Mouse (Mus musculus) E14TG2a.4 (cell line): ENCODE data around the gene Htt.

Source experiments
- CTCF ChIP-seq: conservative IDR thresholded peaks from 2 replicates; pipeline ENCODE4 v1.5.1; 2014; ENCODE audit warnings: low read length
- NANOG ChIP-seq: IDR thresholded peaks from 2 replicates; pipeline ENCODE4 v1.6.1; 2014; ENCODE audit warnings: borderline replicate concordance, low read length, mixed read lengths

DNA sequence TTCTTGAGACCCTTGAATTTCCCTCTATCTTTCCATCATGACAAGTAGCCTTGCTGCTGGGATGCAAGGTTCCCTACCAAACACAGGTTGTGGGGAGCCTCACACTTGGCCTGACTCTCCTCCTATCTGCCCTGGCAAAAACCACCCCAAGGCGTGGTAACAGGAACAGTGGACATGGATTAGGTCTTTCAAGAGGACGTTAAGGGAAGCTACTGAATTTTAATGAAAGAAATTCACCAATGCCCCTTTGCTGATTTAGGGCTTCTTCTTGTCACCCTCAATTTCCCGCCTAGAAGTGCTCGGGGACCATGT, 148.9 kb downstream of the Htt start:
- TF ChIP-seq CTCF = no peak
- no peak for TF ChIP-seq NANOG
